Mouse (Mus musculus) cerebellum, adult 2 months (tissue): ENCODE results near the gene Man1c1. TPM values are rescaled to one million over a fixed set of nuclear protein-coding genes. Genes with fewer than 3 reads are reported as not detected.

Experiments
- DNase-seq, 2 experiments: peaks; one replicate each; pipeline ENCODE4 v3.0.0; 2021
- H3K27ac ChIP-seq: fragments of 200-500 bp; 2 replicates; pipeline ENCODE4 v1.5.1; 2012; ENCODE audit warnings: low read length, control low read depth, inconsistent platforms; ENCODE audit not compliant: insufficient read depth
- H3K27me3 ChIP-seq: fragments of 200-500 bp; 2 replicates; pipeline ENCODE4 v1.6.1; 2012; ENCODE audit warnings: inconsistent platforms, mild to moderate bottlenecking, low read length, moderate library complexity; ENCODE audit not compliant: control insufficient read depth, insufficient read depth
- H3K4me1 ChIP-seq: fragments of 200-500 bp; 2 replicates; pipeline ENCODE4 v1.6.1; 2011; ENCODE audit warnings: low read length; ENCODE audit not compliant: control insufficient read depth, insufficient read depth
- H3K4me3 ChIP-seq: fragments of 200-500 bp; replicated peaks from 2 replicates; pipeline ENCODE3; 2011; ENCODE audit warnings: mild to moderate bottlenecking, low read depth, low read length, control low read depth; ENCODE audit not compliant: insufficient read depth
- CTCF ChIP-seq: fragments of 200-500 bp; IDR thresholded peaks from 2 replicates; pipeline ENCODE4 v1.5.1; 2011; ENCODE audit warnings: low read depth, mild to moderate bottlenecking, control low read depth, low read length, moderate library complexity, borderline replicate concordance; ENCODE audit not compliant: insufficient read depth
- POLR2A ChIP-seq: fragments of 200-500 bp; IDR thresholded peaks from 2 replicates; pipeline ENCODE4 v1.6.1; 2011; ENCODE audit warnings: low read length, control low read depth, borderline replicate concordance; ENCODE audit not compliant: insufficient read depth
- WGBS: fragments of 180-500 bp; shearing (Covaris S2); methylation state at CpG from one replicate; pipeline ENCODE4 v1.1.7; 2018; 5-methylcytosine and 5-hydroxymethylcytosine counted together
- polyA plus RNA-seq: library from polyadenylated mRNA; depleted of rRNA; stranded (reverse); fragments of >200 nt; gene quantifications from 2 replicates; pipeline ENCODE4 v1.2.3, GENCODE M21; 2012

The Man1c1 gene
- polyA plus RNA-seq, 1 experiment, result 30.1 TPM

GRCm38 (mm10) chr4:134734629-134735081 is 30.6 kb upstream of the Man1c1 start:
- WGBS, result 38% methylated on average over 9 of the region's 9 CpGs
- no peak for DNase-seq
- H3K27ac ChIP-seq, result no peak overlapping the region

GRCm38 (mm10) chr4:134734038-134734628 is 30.0 kb upstream of the Man1c1 start:
- WGBS, result 15% methylated on average over 13 of the region's 13 CpGs
- Histone ChIP-seq H3K4me1 (no peaks in the 10 kb centered on the region), H3K27me3 (no peaks in the 10 kb centered on the region), H3K27ac (no peak overlapping the region), H3K4me3 (no peak overlapping the region)
- no peak for TF ChIP-seq POLR2A
- TF ChIP-seq CTCF, result no peak
- no peak for DNase-seq

More at GRCm38 (mm10) chr4:134734629-134735081, 30.6 kb upstream of the Man1c1 start:
- Histone ChIP-seq H3K4me3 (no peak overlapping the region), H3K27me3 (no peaks in the 10 kb centered on the region), H3K4me1 (no peaks in the 10 kb centered on the region)
- TF ChIP-seq CTCF (no peak), POLR2A (no peak)

- no peaks in the 10 kb centered on the region for H3K27me3 ChIP-seq
- no peak overlapping the region for H3K27ac ChIP-seq
- TF ChIP-seq CTCF (no peak), POLR2A (no peak)
- no peak for DNase-seq
- H3K4me3 ChIP-seq, result no peak overlapping the region
- H3K4me1 ChIP-seq, result no peaks in the 10 kb centered on the region
- 67% methylated on average over 9 of the region's 9 CpGs for WGBS
Measured at GRCm38 (mm10) chr4:134733371-134733770, 29.3 kb upstream of the Man1c1 start.

- no peak for TF ChIP-seq POLR2A
- no peak for TF ChIP-seq CTCF
- no peak overlapping the region for H3K4me3 ChIP-seq
- DNase-seq, result no peak
- no peaks in the 10 kb centered on the region for H3K27me3 ChIP-seq
- H3K27ac ChIP-seq, result no peak overlapping the region
- H3K4me1 ChIP-seq, result no peaks in the 10 kb centered on the region
- 39% methylated on average over 8 of the region's 8 CpGs for WGBS
Measured at GRCm38 (mm10) chr4:134730106-134730505, 26.0 kb upstream of the Man1c1 start.

- Histone ChIP-seq H3K27me3 (no peaks in the 10 kb centered on the region), H3K4me3 (no peak overlapping the region), H3K4me1 (no peaks in the 10 kb centered on the region), H3K27ac (no peak overlapping the region)
- 72% methylated on average over 13 of the region's 13 CpGs for WGBS
- no peak for DNase-seq
- TF ChIP-seq POLR2A (no peak), CTCF (no peak)
Measured at GRCm38 (mm10) chr4:134725735-134726345, 21.8 kb upstream of the Man1c1 start.

GRCm38 (mm10) chr4:134724974-134725373 is 20.9 kb upstream of the Man1c1 start:
- no peak overlapping the region for H3K4me3 ChIP-seq
- H3K4me1 ChIP-seq, result no peaks in the 10 kb centered on the region
- WGBS, result 68% methylated on average over 4 of the region's 4 CpGs
- no peaks in the 10 kb centered on the region for H3K27me3 ChIP-seq
- TF ChIP-seq POLR2A (no peak), CTCF (no peak)
- no peak overlapping the region for H3K27ac ChIP-seq
- DNase-seq, result no peak

- no peaks in the 10 kb centered on the region for H3K27me3 ChIP-seq
- H3K27ac ChIP-seq, result no peak overlapping the region
- H3K4me3 ChIP-seq, result no peak overlapping the region
- WGBS, result 73% methylated on average over 3 of the region's 3 CpGs
- TF ChIP-seq CTCF (no peak), POLR2A (no peak)
- DNase-seq, result no peak
- H3K4me1 ChIP-seq, result no peaks in the 10 kb centered on the region
Measured at GRCm38 (mm10) chr4:134723251-134723650, 19.2 kb upstream of the Man1c1 start.

GRCm38 (mm10) chr4:134721076-134721475 is 17.0 kb upstream of the Man1c1 start:
- DNase-seq, result no peak
- no peak overlapping the region for H3K4me3 ChIP-seq
- TF ChIP-seq POLR2A (no peak), CTCF (no peak)
- H3K27me3 ChIP-seq, result no peaks in the 10 kb centered on the region
- no peaks in the 10 kb centered on the region for H3K4me1 ChIP-seq
- H3K27ac ChIP-seq, result no peak overlapping the region
- WGBS, result 95% methylated on average over 6 of the region's 6 CpGs
